Mouse (Mus musculus) hindbrain, embryonic 12.5 days (tissue): ENCODE measurements around the gene Gipc2. TPM values are rescaled to one million over a fixed set of nuclear protein-coding genes. Genes with fewer than 3 reads are reported as not detected.

Experiments
- polyA plus RNA-seq: library from polyadenylated mRNA; unstranded; fragments of >200 nt; fragmentation: Nextera tagmentation; extraction: Ambion mirVana; gene quantifications from 2 replicates; pipeline ENCODE4 v1.2.1, GENCODE M21; 2016

Gene Gipc2
- polyA plus RNA-seq, 1 experiment from 2014 or later: 2.6 TPM

Other genes with a start within 250 kb of the Gipc2 start
- gene Dnajb4, start 44.1 kb upstream of the Gipc2 start, polyA plus RNA-seq: 32.3 and 32.9 TPM in 2 replicates
- 359 and 362 TPM in 2 replicates for gene Fubp1, start 44.2 kb upstream of the Gipc2 start, polyA plus RNA-seq
- 5.4 and 12.0 TPM in 2 replicates for gene Nexn, start 100.1 kb upstream of the Gipc2 start, polyA plus RNA-seq
- gene Miga1, start 174.2 kb upstream of the Gipc2 start, polyA plus RNA-seq: 24.0 and 28.0 TPM in 2 replicates
- 78.7 and 87.7 TPM in 2 replicates for gene Usp33, start 180.2 kb upstream of the Gipc2 start, polyA plus RNA-seq
- 47.3 and 51.6 TPM in 2 replicates for gene Zzz3, start 229.2 kb upstream of the Gipc2 start, polyA plus RNA-seq